Mouse (Mus musculus) bone marrow, adult 2 months (tissue): ENCODE results near the gene Pafah1b1.

Source experiments
- CTCF ChIP-seq: fragments of 200-500 bp; IDR thresholded peaks from 2 replicates; pipeline ENCODE4 v1.5.1; 2011; ENCODE audit warnings: low read length, control low read depth; ENCODE audit not compliant: control insufficient read depth, insufficient read depth
- POLR2A ChIP-seq: fragments of 200-500 bp; IDR thresholded peaks from 2 replicates; pipeline ENCODE4 v1.6.1; 2011; ENCODE audit warnings: low read depth, mild to moderate bottlenecking, control low read depth, low read length, borderline replicate concordance; ENCODE audit not compliant: control insufficient read depth

DNA sequence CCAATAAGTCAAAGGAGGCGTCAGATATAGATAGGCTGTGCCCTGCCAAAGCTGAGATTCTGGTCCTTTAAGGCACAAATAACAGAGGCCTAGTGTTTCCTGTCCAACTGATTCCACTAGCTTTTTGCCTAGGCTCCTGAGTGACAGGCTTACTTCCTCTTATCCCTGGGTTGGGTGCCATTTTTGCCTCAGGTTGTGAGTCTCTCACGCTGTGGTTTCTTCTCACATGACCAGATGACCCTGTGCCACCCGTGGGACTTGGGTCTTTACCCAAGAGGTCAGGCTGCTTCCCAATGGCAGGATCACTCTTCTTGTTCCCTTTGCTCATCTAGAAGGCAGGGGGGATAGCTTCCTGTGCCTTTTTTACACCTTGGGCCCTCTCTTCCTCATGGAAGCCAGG lies 60.2 kb downstream of the Pafah1b1 start:
- no peak for TF ChIP-seq POLR2A
- no peak for TF ChIP-seq CTCF
